Mouse (Mus musculus) olfactory bulb, adult 2 months (tissue): ENCODE data around the gene Mtus2.

ENCODE experiments used
- CTCF ChIP-seq: fragments of 200-500 bp; IDR thresholded peaks from 2 replicates; pipeline ENCODE4 v1.5.1; 2012; ENCODE audit warnings: low read depth, mild to moderate bottlenecking, low read length, moderate library complexity; ENCODE audit not compliant: insufficient read depth
- POLR2A ChIP-seq: fragments of 200-500 bp; IDR thresholded peaks from 2 replicates; pipeline ENCODE4 v1.6.1; 2012; ENCODE audit warnings: mild to moderate bottlenecking, low read depth, low read length, moderate library complexity; ENCODE audit not compliant: insufficient read depth

DNA sequence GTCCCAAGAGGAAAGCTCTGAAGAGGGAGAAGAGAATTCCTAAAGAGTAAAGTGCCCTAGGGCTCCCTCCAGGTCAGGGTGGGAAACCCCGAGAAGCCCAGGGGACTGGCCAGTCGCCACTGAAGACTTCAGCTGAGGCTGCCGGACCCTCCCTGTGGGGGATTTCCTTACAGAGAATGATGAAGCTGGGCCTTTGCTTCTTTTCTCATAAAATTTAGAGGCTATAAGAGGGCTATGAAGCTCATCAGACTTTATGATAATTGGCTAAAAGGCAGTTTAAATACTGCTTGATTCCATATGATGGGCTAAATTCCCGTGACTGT lies 224.1 kb downstream of the Mtus2 start:
- TF ChIP-seq CTCF = no peak
- TF ChIP-seq POLR2A = no peak
